Mouse (Mus musculus): ENCODE results near the gene Tomm20l.

Gene Tomm20l

GRCm38 (mm10) chr12:71154979-71155378 is 43.8 kb downstream of the Tomm20l start:
- DNase-seq (ENCODE audit: low read depth, low spot score) = no peak

GRCm38 (mm10) chr12:71157974-71158373 is 46.7 kb downstream of the Tomm20l start:
- DNase-seq (ENCODE audit: low read depth, low spot score) = no peak

- no peak for DNase-seq (ENCODE audit: low read depth, low spot score)
Measured at GRCm38 (mm10) chr12:71164410-71164809, 53.2 kb downstream of the Tomm20l start.

GRCm38 (mm10) chr12:71169911-71170310 is 58.7 kb downstream of the Tomm20l start:
- no peak for DNase-seq (ENCODE audit: low read depth, low spot score)
